Mouse (Mus musculus) thymus, adult 2 months (tissue): ENCODE data around the gene Gprc5b.

Experiments used
- CTCF ChIP-seq: fragments of 200-500 bp; IDR thresholded peaks from 2 replicates; pipeline ENCODE4 v1.5.1; 2012; ENCODE audit warnings: mild to moderate bottlenecking, control low read depth, low read length, moderate library complexity, borderline replicate concordance; ENCODE audit not compliant: control insufficient read depth, poor library complexity, insufficient read depth; ENCODE audit errors: extremely low read depth
- POLR2A ChIP-seq: fragments of 200-500 bp; IDR thresholded peaks from 2 replicates; pipeline ENCODE4 v1.6.1; 2012; ENCODE audit warnings: mild to moderate bottlenecking, low read length, control low read depth, moderate library complexity; ENCODE audit not compliant: control insufficient read depth, poor library complexity, insufficient read depth; ENCODE audit errors: extremely low read depth

GRCm38 (mm10) chr7:118947241-118947640 is 47.8 kb downstream of the Gprc5b start:
- TF ChIP-seq CTCF (no peak), POLR2A (no peak)
